Mouse (Mus musculus) C2C12 (cell line): ENCODE data around the gene Zc3h7a.
"Not testable (repeated sequence)": the region's sequence is repeated elsewhere in the genome, so short reads cannot be mapped to it uniquely, and the experiment has no call there.

Experiments used
- CTCF ChIP-seq: IDR thresholded peaks from one replicate; pipeline ENCODE4 v1.5.1; 2011; ENCODE audit not compliant: control insufficient read depth, insufficient read depth, insufficient read length
- FOSL1 ChIP-seq: IDR thresholded peaks from one replicate; pipeline ENCODE4 v1.8.0; 2011; ENCODE audit warnings: mild to moderate bottlenecking, low read length; ENCODE audit not compliant: poor library complexity, insufficient read depth, severe bottlenecking
- MAX ChIP-seq: IDR thresholded peaks from one replicate; pipeline ENCODE4 v1.6.1; 2011; ENCODE audit warnings: mild to moderate bottlenecking, control low read depth

GRCm38 (mm10) chr16:11157721-11158120 lies 18.5 kb downstream of the Zc3h7a start:
- TF ChIP-seq FOSL1, MAX, CTCF: not testable (repeated sequence)
